Mouse (Mus musculus): ENCODE data around the gene Pdzrn3.

- TF ChIP-seq ZC3H11A (IDR thresholded peaks at IDR 0.05; ENCODE audit: low read depth, low read length) (no peak), CTCF (conservative IDR thresholded peaks at IDR 0.05 in 1 of 2, IDR thresholded peaks at IDR 0.05 in 1 of 2; ENCODE audit: low read depth in 2 of 2, low read length in 2 of 2) (no peak), GABPA (IDR thresholded peaks at IDR 0.05; ENCODE audit: insufficient replicate concordance, low read depth, low read length) (no peak), EP300 (IDR thresholded peaks at IDR 0.05; ENCODE audit: low read length) (no peak), RCOR1 (conservative IDR thresholded peaks at IDR 0.05; ENCODE audit: low read depth, low read length) (no peak), USF1 (IDR thresholded peaks at IDR 0.05; ENCODE audit: low read depth, low read length) (no peak), MXI1 (IDR thresholded peaks at IDR 0.05; ENCODE audit: low read depth, low read length) (no peak), POLR2A (IDR thresholded peaks at IDR 0.05; ENCODE audit: low read depth, low read length) (no peak), ZMIZ1 (IDR thresholded peaks at IDR 0.05; ENCODE audit: low read depth, low read length) (no peak), E2F4 (IDR thresholded peaks at IDR 0.05; ENCODE audit: insufficient replicate concordance, low read depth, low read length) (no peak), CHD2 (IDR thresholded peaks at IDR 0.05; ENCODE audit: low read length) (no peak), ZKSCAN1 (IDR thresholded peaks at IDR 0.05; ENCODE audit: borderline replicate concordance, low read depth, low read length) (no peak), TCF12 (IDR thresholded peaks at IDR 0.05; ENCODE audit: low read depth, low read length) (no peak), MAFK (IDR thresholded peaks at IDR 0.05; ENCODE audit: insufficient replicate concordance, low read length) (no peak)
These were observed 49.6 kb upstream of the Pdzrn3 start for GRCm38 (mm10) chr6:101427296-101427695.
